Mouse (Mus musculus) cerebellum, adult 2 months (tissue): ENCODE data around the gene Ccdc62.

Experiments
- CTCF ChIP-seq: fragments of 200-500 bp; IDR thresholded peaks from 2 replicates; pipeline ENCODE4 v1.5.1; 2011; ENCODE audit warnings: low read depth, mild to moderate bottlenecking, control low read depth, low read length, moderate library complexity, borderline replicate concordance; ENCODE audit not compliant: insufficient read depth
- POLR2A ChIP-seq: fragments of 200-500 bp; IDR thresholded peaks from 2 replicates; pipeline ENCODE4 v1.6.1; 2011; ENCODE audit warnings: low read length, control low read depth, borderline replicate concordance; ENCODE audit not compliant: insufficient read depth

DNA sequence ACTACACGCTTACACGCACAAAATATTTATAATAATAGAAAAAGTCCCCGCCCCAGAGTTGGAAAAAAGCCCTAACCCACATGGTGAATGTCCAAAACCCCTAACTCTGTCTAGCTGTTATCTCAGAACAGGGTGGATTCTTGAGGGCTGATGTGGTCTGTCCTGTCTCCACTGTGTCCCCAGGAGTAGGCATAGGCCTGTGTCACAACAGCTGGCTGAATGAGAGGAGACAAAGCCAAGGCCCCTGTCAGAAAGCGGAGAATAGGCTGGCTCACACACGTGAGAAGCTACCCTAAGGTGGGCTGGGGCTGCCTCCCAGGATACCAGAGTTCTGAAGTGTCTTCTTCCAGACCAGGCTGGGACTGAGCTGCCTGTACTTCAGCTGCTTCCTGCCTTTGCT is 47.7 kb downstream of the Ccdc62 start:
- no peak for TF ChIP-seq POLR2A
- TF ChIP-seq CTCF, result no peak
